Mouse (Mus musculus): ENCODE data around the gene Gpatch3. TPM values are rescaled to one million over a fixed set of nuclear protein-coding genes. Genes with fewer than 3 reads are reported as not detected.

Gpatch3 gene
- polyA plus RNA-seq, 1 experiment = 4.9 TPM

GRCm38 (mm10) chr4:133601721-133602218 lies 27.2 kb downstream of the Gpatch3 start, which contains the start of gene Sfn:
Gene Sfn (minus strand): TSS chr4:133602168.
- peak; percentile 38 for TF ChIP-seq CTCF (IDR thresholded peaks at IDR 0.05; ENCODE audit: control insufficient read depth, insufficient read depth, insufficient replicate concordance, low read depth, low read length)
- TF ChIP-seq POLR2A (IDR thresholded peaks at IDR 0.05; ENCODE audit: control insufficient read depth, low read depth, low read length) = no peak
- Histone ChIP-seq H3K27ac (ENCODE audit: control insufficient read depth, insufficient read depth, low read depth, low read length) (no peak within 1 kb of the TSS), H3K27me3 (ENCODE audit: control insufficient read depth, insufficient read depth, low read length) (no peaks in the 10 kb centered on the region), H3K4me1 (ENCODE audit: control insufficient read depth, insufficient read depth, low read length) (peaks cover 17% of the 10 kb centered on the region), H3K36me3 (ENCODE audit: control insufficient read depth, insufficient read depth, low read length) (no peaks in the 10 kb centered on the region), H3K4me3 (ENCODE audit: control insufficient read depth, low read depth, low read length) (peak within 1 kb of the TSS; percentile 67)

- Histone ChIP-seq H3K36me3 (ENCODE audit: control insufficient read depth, insufficient read depth, low read length) (no peaks in the 10 kb centered on the region), H3K4me1 (ENCODE audit: control insufficient read depth, insufficient read depth, low read length) (peaks cover 17% of the 10 kb centered on the region), H3K4me3 (ENCODE audit: control insufficient read depth, low read depth, low read length) (no peak overlapping the region), H3K27me3 (ENCODE audit: control insufficient read depth, insufficient read depth, low read length) (no peaks in the 10 kb centered on the region), H3K27ac (ENCODE audit: control insufficient read depth, insufficient read depth, low read depth, low read length) (0 out of 2 replicates have a peak overlapping the region, but pooled peaks have one; percentile 1)
- no peak for TF ChIP-seq CTCF (IDR thresholded peaks at IDR 0.05; ENCODE audit: control insufficient read depth, insufficient read depth, insufficient replicate concordance, low read depth, low read length)
- no peak for TF ChIP-seq POLR2A (IDR thresholded peaks at IDR 0.05; ENCODE audit: control insufficient read depth, low read depth, low read length)
Measured at GRCm38 (mm10) chr4:133603056-133603455, 28.5 kb downstream of the Gpatch3 start.

GRCm38 (mm10) chr4:133604175-133604574 lies 29.6 kb downstream of the Gpatch3 start:
- Histone ChIP-seq H3K4me1 (ENCODE audit: control insufficient read depth, insufficient read depth, low read length) (peaks cover 16% of the 10 kb centered on the region), H3K27ac (ENCODE audit: control insufficient read depth, insufficient read depth, low read depth, low read length) (no peak overlapping the region), H3K36me3 (ENCODE audit: control insufficient read depth, insufficient read depth, low read length) (no peaks in the 10 kb centered on the region), H3K27me3 (ENCODE audit: control insufficient read depth, insufficient read depth, low read length) (no peaks in the 10 kb centered on the region), H3K4me3 (ENCODE audit: control insufficient read depth, low read depth, low read length) (no peak overlapping the region)
- TF ChIP-seq CTCF (IDR thresholded peaks at IDR 0.05; ENCODE audit: control insufficient read depth, insufficient read depth, insufficient replicate concordance, low read depth, low read length) (no peak), POLR2A (IDR thresholded peaks at IDR 0.05; ENCODE audit: control insufficient read depth, low read depth, low read length) (no peak)

- H3K4me1 ChIP-seq (ENCODE audit: control insufficient read depth, insufficient read depth, low read length) = peaks cover 13% of the 10 kb centered on the region
- TF ChIP-seq POLR2A (IDR thresholded peaks at IDR 0.05; ENCODE audit: control insufficient read depth, low read depth, low read length) (no peak), CTCF (IDR thresholded peaks at IDR 0.05; ENCODE audit: control insufficient read depth, insufficient read depth, insufficient replicate concordance, low read depth, low read length) (no peak)
- no peaks in the 10 kb centered on the region for H3K27me3 ChIP-seq (ENCODE audit: control insufficient read depth, insufficient read depth, low read length)
- H3K4me3 ChIP-seq (ENCODE audit: control insufficient read depth, low read depth, low read length) = no peak overlapping the region
- no peak overlapping the region for H3K27ac ChIP-seq (ENCODE audit: control insufficient read depth, insufficient read depth, low read depth, low read length)
- H3K36me3 ChIP-seq (ENCODE audit: control insufficient read depth, insufficient read depth, low read length) = no peaks in the 10 kb centered on the region
Measured at GRCm38 (mm10) chr4:133604856-133605255, 30.3 kb downstream of the Gpatch3 start.

GRCm38 (mm10) chr4:133605330-133605729 lies 30.8 kb downstream of the Gpatch3 start:
- peaks cover 10% of the 10 kb centered on the region for H3K4me1 ChIP-seq (ENCODE audit: control insufficient read depth, insufficient read depth, low read length)
- H3K27me3 ChIP-seq (ENCODE audit: control insufficient read depth, insufficient read depth, low read length) = no peaks in the 10 kb centered on the region
- no peak overlapping the region for H3K27ac ChIP-seq (ENCODE audit: control insufficient read depth, insufficient read depth, low read depth, low read length)
- H3K36me3 ChIP-seq (ENCODE audit: control insufficient read depth, insufficient read depth, low read length) = no peaks in the 10 kb centered on the region
- no peak for TF ChIP-seq POLR2A (IDR thresholded peaks at IDR 0.05; ENCODE audit: control insufficient read depth, low read depth, low read length)
- no peak for TF ChIP-seq CTCF (IDR thresholded peaks at IDR 0.05; ENCODE audit: control insufficient read depth, insufficient read depth, insufficient replicate concordance, low read depth, low read length)
- no peak overlapping the region for H3K4me3 ChIP-seq (ENCODE audit: control insufficient read depth, low read depth, low read length)

- no peaks in the 10 kb centered on the region for H3K27me3 ChIP-seq (ENCODE audit: control insufficient read depth, insufficient read depth, low read length)
- H3K36me3 ChIP-seq (ENCODE audit: control insufficient read depth, insufficient read depth, low read length) = no peaks in the 10 kb centered on the region
- TF ChIP-seq POLR2A (IDR thresholded peaks at IDR 0.05; ENCODE audit: control insufficient read depth, low read depth, low read length) = no peak
- H3K27ac ChIP-seq (ENCODE audit: control insufficient read depth, insufficient read depth, low read depth, low read length) = no peak overlapping the region
- peaks cover 3% of the 10 kb centered on the region for H3K4me1 ChIP-seq (ENCODE audit: control insufficient read depth, insufficient read depth, low read length)
- no peak overlapping the region for H3K4me3 ChIP-seq (ENCODE audit: control insufficient read depth, low read depth, low read length)
Measured at GRCm38 (mm10) chr4:133607284-133607683, 32.7 kb downstream of the Gpatch3 start.

GRCm38 (mm10) chr4:133609719-133610118 lies 35.2 kb downstream of the Gpatch3 start:
- Histone ChIP-seq H3K4me1 (ENCODE audit: control insufficient read depth, insufficient read depth, low read length) (no peaks in the 10 kb centered on the region), H3K27me3 (ENCODE audit: control insufficient read depth, insufficient read depth, low read length) (no peaks in the 10 kb centered on the region), H3K36me3 (ENCODE audit: control insufficient read depth, insufficient read depth, low read length) (no peaks in the 10 kb centered on the region), H3K4me3 (ENCODE audit: control insufficient read depth, low read depth, low read length) (no peak overlapping the region), H3K27ac (ENCODE audit: control insufficient read depth, insufficient read depth, low read depth, low read length) (no peak overlapping the region)
- TF ChIP-seq CTCF (IDR thresholded peaks at IDR 0.05; ENCODE audit: control insufficient read depth, insufficient read depth, insufficient replicate concordance, low read depth, low read length) (peak; percentile 94), POLR2A (IDR thresholded peaks at IDR 0.05; ENCODE audit: control insufficient read depth, low read depth, low read length) (no peak)

- Histone ChIP-seq H3K36me3 (ENCODE audit: control insufficient read depth, insufficient read depth, low read length) (no peaks in the 10 kb centered on the region), H3K4me3 (ENCODE audit: control insufficient read depth, low read depth, low read length) (no peak overlapping the region), H3K27ac (ENCODE audit: control insufficient read depth, insufficient read depth, low read depth, low read length) (no peak overlapping the region), H3K27me3 (ENCODE audit: control insufficient read depth, insufficient read depth, low read length) (no peaks in the 10 kb centered on the region), H3K4me1 (ENCODE audit: control insufficient read depth, insufficient read depth, low read length) (no peaks in the 10 kb centered on the region)
- no peak for TF ChIP-seq POLR2A (IDR thresholded peaks at IDR 0.05; ENCODE audit: control insufficient read depth, low read depth, low read length)
- no peak for TF ChIP-seq CTCF (IDR thresholded peaks at IDR 0.05; ENCODE audit: control insufficient read depth, insufficient read depth, insufficient replicate concordance, low read depth, low read length)
Measured at GRCm38 (mm10) chr4:133611815-133612214, 37.3 kb downstream of the Gpatch3 start.

Data from testis, adult 2 months (tissue).